Mouse (Mus musculus) myocyte (in vitro differentiated cells): ENCODE results near the gene Sh2d1b2.

ENCODE experiments used
- CEBPB ChIP-seq: IDR thresholded peaks from 2 replicates; pipeline ENCODE4 v1.6.1; 2011; ENCODE audit warnings: mild to moderate bottlenecking, moderate library complexity; ENCODE audit not compliant: poor library complexity, insufficient read depth, severe bottlenecking
- E2F4 ChIP-seq: IDR thresholded peaks from one replicate; pipeline ENCODE4 v1.6.1; 2011; ENCODE audit warnings: mild to moderate bottlenecking, control low read depth, moderate library complexity; ENCODE audit not compliant: insufficient read depth
- MAX ChIP-seq: IDR thresholded peaks from one replicate; pipeline ENCODE4 v1.6.1; 2011; ENCODE audit warnings: low read depth, mild to moderate bottlenecking, control low read depth
- MYOD1 ChIP-seq, 3 experiments: IDR thresholded peaks; one replicate each; pipeline ENCODE4 v1.6.1; 2011; ENCODE audit warnings: control low read depth in 2 of 3, low read depth in 2 of 3, mild to moderate bottlenecking in 2 of 3, moderate library complexity in 1 of 3; ENCODE audit not compliant: insufficient read length in 2 of 3, control insufficient read depth in 1 of 3
- MYOG ChIP-seq, 3 experiments: IDR thresholded peaks; one replicate each; pipeline ENCODE4 v1.6.1; 2011; ENCODE audit warnings: control low read depth in 2 of 3, low read depth in 2 of 3, mild to moderate bottlenecking in 2 of 3; ENCODE audit not compliant: insufficient read length in 2 of 3, control insufficient read depth in 1 of 3, insufficient read depth in 1 of 3
- POLR2A ChIP-seq: IDR thresholded peaks from one replicate; pipeline ENCODE4 v1.6.1; 2011; ENCODE audit warnings: low read depth, mild to moderate bottlenecking, control low read depth, moderate library complexity; ENCODE audit not compliant: insufficient read length
- POLR2AphosphoS2 ChIP-seq: IDR thresholded peaks from one replicate; pipeline ENCODE4 v1.6.1; 2011; ENCODE audit warnings: low read depth, control low read depth; ENCODE audit not compliant: insufficient read length
- REST ChIP-seq: IDR thresholded peaks from one replicate; pipeline ENCODE4 v1.6.1; 2011; ENCODE audit warnings: mild to moderate bottlenecking, control low read depth, moderate library complexity; ENCODE audit not compliant: insufficient read depth, insufficient read length
- SRF ChIP-seq: IDR thresholded peaks from one replicate; pipeline ENCODE4 v1.6.1; 2011; ENCODE audit warnings: low read depth; ENCODE audit not compliant: control insufficient read depth, insufficient read length
- TCF12 ChIP-seq: IDR thresholded peaks from one replicate; pipeline ENCODE4 v1.6.1; 2011; ENCODE audit warnings: mild to moderate bottlenecking, control low read depth; ENCODE audit not compliant: poor library complexity, insufficient read depth, severe bottlenecking
- TCF3 ChIP-seq: IDR thresholded peaks from one replicate; pipeline ENCODE4 v1.6.1; 2011; ENCODE audit warnings: low read depth, control low read depth; ENCODE audit not compliant: insufficient read length
- USF1 ChIP-seq: IDR thresholded peaks from one replicate; pipeline ENCODE4 v1.6.1; 2011; ENCODE audit warnings: low read depth, mild to moderate bottlenecking, control low read depth, moderate library complexity

- TF ChIP-seq POLR2A (no peak), USF1 (no peak), MAX (no peak), E2F4 (no peak), MYOD1 (IDR thresholded peaks at IDR 0.05; ENCODE audit: control insufficient read depth in 1 of 3, insufficient read length in 2 of 3, low read depth in 2 of 3) (no peak), POLR2AphosphoS2 (no peak), SRF (no peak), CEBPB (no peak), TCF3 (no peak), TCF12 (no peak), REST (no peak), MYOG (IDR thresholded peaks at IDR 0.05; ENCODE audit: control insufficient read depth in 1 of 3, insufficient read depth in 1 of 3, insufficient read length in 2 of 3, low read depth in 2 of 3) (no peak)
Measured at GRCm38 (mm10) chr1:170223276-170223675, 9.3 kb upstream of the Sh2d1b2 start.
